Mouse (Mus musculus): ENCODE results near the gene Malsu1.

DNA sequence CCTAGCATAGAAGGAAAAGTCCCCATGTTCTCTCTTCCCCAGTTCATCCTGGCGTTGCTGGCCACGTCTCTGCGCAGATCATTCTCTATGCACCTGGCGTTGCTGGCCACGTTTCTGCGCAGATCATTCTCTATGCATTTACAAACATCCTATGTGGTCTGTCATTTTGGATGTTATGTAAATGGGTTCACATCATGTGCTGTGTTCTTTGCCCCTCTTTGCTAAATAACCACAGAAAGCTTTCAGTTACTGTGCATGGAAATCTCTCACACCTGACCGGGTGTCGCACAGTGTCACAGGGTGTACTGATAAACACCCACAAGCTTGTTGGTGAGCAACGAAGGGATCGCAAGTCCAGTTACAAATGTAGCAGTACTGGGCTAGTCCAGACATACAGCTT lies 25.2 kb upstream of the Malsu1 start:
- no peak for TF ChIP-seq CTCF (IDR thresholded peaks at IDR 0.05; ENCODE audit: low read depth, low read length)
- no peak for TF ChIP-seq POLR2A (IDR thresholded peaks at IDR 0.05; ENCODE audit: borderline replicate concordance, low read depth, low read length)
